Mouse (Mus musculus) lung, embryonic 14.5 days (tissue): ENCODE data around the gene Oas1d. TPM values are rescaled to one million over a fixed set of nuclear protein-coding genes. Genes with fewer than 3 reads are reported as not detected.
"Not testable (repeated sequence)": the region's sequence is repeated elsewhere in the genome, so short reads cannot be mapped to it uniquely, and the experiment has no call there.

Source experiments
- ATAC-seq: fragments of 200-750 bp; cut with Nextera tagmentation; 2 replicates; pipeline ENCODE4 v1.8.0; 2017; ENCODE audit warnings: mild to moderate bottlenecking, moderate TSS enrichment, moderate library complexity; ENCODE audit not compliant: insufficient read depth
- DNase-seq: peaks from one replicate; pipeline ENCODE4 v3.0.0-alpha.2; 2015
- H3K27ac ChIP-seq: fragments of 300-500 bp; sonication (generic); 2 replicates; pipeline ENCODE4 v1.5.1; 2014; ENCODE audit warnings: low read depth, mild to moderate bottlenecking, moderate library complexity
- H3K27me3 ChIP-seq: fragments of 300-500 bp; sonication (generic); 2 replicates; pipeline ENCODE4 v1.6.1; 2014; ENCODE audit warnings: low read length, control low read depth; ENCODE audit not compliant: insufficient read depth
- H3K36me3 ChIP-seq: fragments of 300-500 bp; sonication (generic); 2 replicates; pipeline ENCODE4 v1.6.1; 2014; ENCODE audit warnings: control low read depth; ENCODE audit not compliant: insufficient read depth
- H3K4me1 ChIP-seq: fragments of 300-500 bp; sonication (generic); 2 replicates; pipeline ENCODE4 v1.6.1; 2014; ENCODE audit warnings: antibody characterized with exemption, control low read depth; ENCODE audit not compliant: insufficient read depth
- H3K4me2 ChIP-seq: fragments of 300-500 bp; sonication (generic); 2 replicates; pipeline ENCODE4 v1.6.1; 2014; ENCODE audit warnings: mild to moderate bottlenecking
- H3K4me3 ChIP-seq: fragments of 300-500 bp; sonication (generic); 2 replicates; pipeline ENCODE4 v1.5.1; 2014; ENCODE audit warnings: low read depth, low read length
- H3K9ac ChIP-seq: fragments of 300-500 bp; sonication (generic); 2 replicates; pipeline ENCODE4 v1.6.1; 2014
- H3K9me3 ChIP-seq: fragments of 300-500 bp; sonication (generic); 2 replicates; pipeline ENCODE4 v1.6.1; 2016; ENCODE audit warnings: low read depth, low read length, control low read depth
- CTCF ChIP-seq: IDR thresholded peaks from 2 replicates; pipeline ENCODE4 v1.5.1; 2016; ENCODE audit warnings: antibody characterized with exemption, low read depth
- WGBS: fragments of 180-500 bp; shearing (Covaris S2); extraction: QIAGEN DNeasy Blood & Tissue Kit; methylation state at CpG from one replicate; pipeline ENCODE4 v1.1.7; 2014; 5-methylcytosine and 5-hydroxymethylcytosine counted together
- polyA plus RNA-seq: library from polyadenylated mRNA; unstranded; fragments of >200 nt; fragmentation: Nextera tagmentation; extraction: Ambion mirVana; gene quantifications from 2 replicates; pipeline ENCODE4 v1.2.1, GENCODE M21; 2014

Oas1d gene
- polyA plus RNA-seq, 1 experiment from 2014 or later = not detected

DNA sequence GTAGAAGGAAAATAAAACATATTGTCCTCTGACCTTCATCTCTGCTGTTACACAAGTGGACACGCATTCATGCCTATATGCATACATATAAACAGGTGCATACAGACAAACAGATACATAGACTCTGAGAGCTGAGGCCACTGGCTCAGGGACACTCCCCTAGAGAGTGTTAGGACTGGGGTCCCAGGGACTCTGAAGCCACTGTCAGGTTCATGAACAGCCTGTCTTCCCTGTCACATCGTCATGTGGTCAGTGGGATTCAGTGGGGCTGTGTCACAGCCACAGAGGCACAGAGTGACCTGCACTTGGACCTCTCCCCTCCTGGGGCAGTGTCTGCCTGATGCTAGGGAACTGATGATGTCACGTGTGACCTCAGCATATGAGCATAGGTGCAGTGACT is 6.0 kb downstream of the Oas1d start:
- H3K4me2 ChIP-seq = no peak overlapping the region
- H3K4me3 ChIP-seq = no peak overlapping the region
- H3K27me3 ChIP-seq = no peaks in the 10 kb centered on the region
- no peak overlapping the region for H3K27ac ChIP-seq
- H3K4me1 ChIP-seq = no peaks in the 10 kb centered on the region
- no peaks in the 10 kb centered on the region for H3K9me3 ChIP-seq
- no peak for TF ChIP-seq CTCF
- DNase-seq = no peak
- H3K9ac ChIP-seq = no peak overlapping the region
- 76% methylated on average over 3 of the region's 3 CpGs for WGBS
- ATAC-seq = no peak
- H3K36me3 ChIP-seq = no peaks in the 10 kb centered on the region

DNA sequence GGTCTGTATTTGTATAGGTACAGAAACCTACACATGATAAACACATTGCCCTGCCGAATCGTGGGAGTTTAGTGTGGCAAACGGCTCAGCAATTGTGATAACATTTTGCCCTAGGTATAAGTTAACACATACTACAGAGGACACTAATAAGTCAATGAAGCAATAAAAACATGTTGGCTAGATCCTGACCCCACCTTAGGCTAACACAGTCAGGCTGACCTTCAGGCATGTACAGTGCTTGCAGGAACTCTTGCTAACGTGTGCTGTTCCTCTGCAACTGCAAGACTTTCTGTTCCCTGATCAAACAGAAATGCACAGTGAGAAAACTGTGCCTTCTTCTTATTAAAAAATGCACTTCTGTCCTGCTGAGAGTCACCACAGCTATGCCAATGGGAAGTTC is 9.6 kb downstream of the Oas1d start:
- Histone ChIP-seq H3K4me3 (no peak overlapping the region), H3K27me3 (no peaks in the 10 kb centered on the region), H3K4me1 (no peaks in the 10 kb centered on the region), H3K4me2 (no peak overlapping the region), H3K27ac (no peak overlapping the region), H3K9ac (no peak overlapping the region), H3K9me3 (no peaks in the 10 kb centered on the region), H3K36me3 (no peaks in the 10 kb centered on the region)
- ATAC-seq (no peak), DNase-seq (no peak)
- TF ChIP-seq CTCF = no peak
- WGBS = 52% methylated on average over 4 of the region's 4 CpGs

- not testable (repeated sequence) for H3K4me1 ChIP-seq, H3K27ac ChIP-seq, H3K4me2 ChIP-seq, H3K9me3 ChIP-seq, H3K9ac ChIP-seq, H3K36me3 ChIP-seq, H3K4me3 ChIP-seq, DNase-seq, ATAC-seq, H3K27me3 ChIP-seq
- WGBS = 63% methylated on average over 4 of the region's 4 CpGs
Measured at GRCm38 (mm10) chr5:120924520-120924919, 10.2 kb downstream of the Oas1d start.

GRCm38 (mm10) chr5:120926311-120926710 is 12.0 kb downstream of the Oas1d start:
- not testable (repeated sequence) for H3K9me3 ChIP-seq, H3K27ac ChIP-seq, ATAC-seq, DNase-seq, H3K36me3 ChIP-seq, H3K4me3 ChIP-seq, H3K9ac ChIP-seq, H3K4me1 ChIP-seq, H3K27me3 ChIP-seq, H3K4me2 ChIP-seq
- WGBS = 38% methylated on average over 2 of the region's 2 CpGs

DNA sequence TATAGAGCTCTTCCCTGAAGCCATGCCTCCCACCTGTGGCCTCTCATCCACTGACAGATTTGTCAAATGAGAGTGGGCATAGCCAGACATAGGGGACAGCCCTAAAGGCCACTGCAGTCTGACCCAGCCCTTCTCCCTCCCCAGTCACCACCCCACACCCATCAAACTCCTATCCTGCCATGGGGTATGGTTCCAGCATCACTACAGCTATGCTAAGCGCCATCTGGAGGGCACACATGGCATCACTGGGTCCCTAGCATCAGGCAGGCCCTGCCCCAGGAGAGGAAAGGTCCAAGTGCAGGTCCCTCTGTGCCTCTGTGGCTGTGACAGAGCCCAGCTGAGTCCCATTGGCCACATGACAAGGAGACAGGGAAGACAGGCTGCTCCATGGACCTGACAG is 12.7 kb downstream of the Oas1d start:
- peak; percentile 58 for TF ChIP-seq CTCF
- no peak overlapping the region for H3K9ac ChIP-seq
- no peaks in the 10 kb centered on the region for H3K4me1 ChIP-seq
- ATAC-seq = no peak
- H3K27me3 ChIP-seq = no peaks in the 10 kb centered on the region
- no peaks in the 10 kb centered on the region for H3K9me3 ChIP-seq
- H3K27ac ChIP-seq = no peak overlapping the region
- H3K4me2 ChIP-seq = no peak overlapping the region
- DNase-seq = no peak
- no peak overlapping the region for H3K4me3 ChIP-seq
- H3K36me3 ChIP-seq = no peaks in the 10 kb centered on the region
- WGBS = 0% methylated on average over 1 of the region's 1 CpGs

DNA sequence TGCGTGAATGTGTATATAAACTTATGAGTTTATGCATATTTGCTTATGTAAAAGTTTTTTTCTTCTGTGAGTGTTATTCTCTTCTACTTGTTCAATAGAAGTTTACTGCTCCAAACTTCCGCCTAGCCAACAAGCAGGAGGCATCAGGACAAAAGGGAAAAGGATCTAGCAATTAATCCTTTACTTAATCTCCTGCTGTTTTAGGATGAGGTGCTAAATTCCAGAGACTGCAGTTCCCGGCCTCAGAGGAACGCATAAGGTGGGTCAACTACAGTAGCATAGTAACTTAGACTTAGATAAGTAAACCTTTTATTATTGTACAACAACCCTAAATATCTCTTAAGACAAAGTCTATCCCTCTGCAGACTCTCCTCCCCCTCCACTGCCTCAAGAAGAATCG is 19.6 kb downstream of the Oas1d start:
- H3K27ac ChIP-seq = no peak overlapping the region
- no peaks in the 10 kb centered on the region for H3K4me1 ChIP-seq
- no peaks in the 10 kb centered on the region for H3K27me3 ChIP-seq
- no peak for ATAC-seq
- no peaks in the 10 kb centered on the region for H3K9me3 ChIP-seq
- TF ChIP-seq CTCF = no peak
- no peak overlapping the region for H3K4me2 ChIP-seq
- DNase-seq = no peak
- no peak overlapping the region for H3K4me3 ChIP-seq
- 13% methylated on average over 5 of the region's 5 CpGs for WGBS
- H3K36me3 ChIP-seq = no peaks in the 10 kb centered on the region
- H3K9ac ChIP-seq = no peak overlapping the region

- Histone ChIP-seq H3K4me3 (no peak overlapping the region), H3K9me3 (no peaks in the 10 kb centered on the region), H3K27me3 (no peaks in the 10 kb centered on the region), H3K36me3 (no peaks in the 10 kb centered on the region), H3K27ac (no peak overlapping the region), H3K4me1 (no peaks in the 10 kb centered on the region), H3K4me2 (no peak overlapping the region), H3K9ac (no peak overlapping the region)
- ATAC-seq = no peak
- 72% methylated on average over 4 of the region's 4 CpGs for WGBS
- no peak for TF ChIP-seq CTCF
- DNase-seq = no peak
Measured at GRCm38 (mm10) chr5:120937841-120938240, 23.5 kb downstream of the Oas1d start.

- Histone ChIP-seq H3K9me3 (no peaks in the 10 kb centered on the region), H3K4me3 (no peak overlapping the region), H3K4me2 (no peak overlapping the region), H3K4me1 (no peaks in the 10 kb centered on the region), H3K27me3 (no peaks in the 10 kb centered on the region), H3K27ac (no peak overlapping the region), H3K9ac (no peak overlapping the region), H3K36me3 (no peaks in the 10 kb centered on the region)
- no peak for ATAC-seq
- WGBS = 44% methylated on average over 8 of the region's 8 CpGs
- no peak for DNase-seq
- no peak for TF ChIP-seq CTCF
Measured at GRCm38 (mm10) chr5:120938586-120938985, 24.2 kb downstream of the Oas1d start.
